Mouse (Mus musculus) liver, embryonic 14.5 days (tissue): ENCODE measurements around the gene Arid1b. TPM values are rescaled to one million over a fixed set of nuclear protein-coding genes. Genes with fewer than 3 reads are reported as not detected.

ENCODE experiments used
- ATAC-seq: fragments of 200-750 bp; cut with Nextera tagmentation; 2 replicates; pipeline ENCODE4 v1.8.0; 2017; ENCODE audit warnings: moderate number of reproducible peaks, mild to moderate bottlenecking, moderate library complexity; ENCODE audit not compliant: insufficient read depth
- DNase-seq, 3 experiments: peaks; one replicate each; pipeline ENCODE4 v3.0.0-alpha.2; 2012 to 2013; ENCODE audit warnings: low read depth in 3 of 3, low spot score in 3 of 3
- H3K27ac ChIP-seq: fragments of 300-500 bp; sonication (generic); 2 replicates; pipeline ENCODE4 v1.5.1; 2014; ENCODE audit warnings: moderate library complexity, mild to moderate bottlenecking, control low read depth, inconsistent platforms
- H3K27me3 ChIP-seq: fragments of 300-500 bp; sonication (generic); 2 replicates; pipeline ENCODE4 v1.6.1; 2014; ENCODE audit warnings: mild to moderate bottlenecking, low read length, moderate library complexity; ENCODE audit not compliant: control insufficient read depth, insufficient read depth
- H3K36me3 ChIP-seq: fragments of 300-500 bp; sonication (generic); replicated peaks from 2 replicates; pipeline ENCODE4 v1.6.1; 2014; ENCODE audit warnings: low read depth; ENCODE audit not compliant: control insufficient read depth, insufficient read depth
- H3K4me1 ChIP-seq, 2 experiments: fragments of 200-500 bp in 1 of 2; fragments of 300-500 bp in 1 of 2; sonication (generic) in 1 of 2; replicated peaks; 2 replicates each; pipeline ENCODE4 v1.6.1; 2012 to 2014; ENCODE audit warnings: antibody characterized with exemption in 1 of 2, inconsistent platforms in 1 of 2, low read length in 1 of 2; ENCODE audit not compliant: control insufficient read depth in 2 of 2, insufficient read depth in 2 of 2
- H3K4me2 ChIP-seq: fragments of 300-500 bp; sonication (generic); 2 replicates; pipeline ENCODE4 v1.6.1; 2014; ENCODE audit warnings: low read depth, mild to moderate bottlenecking, control low read depth, moderate library complexity
- H3K4me3 ChIP-seq, 2 experiments: fragments of 200-500 bp in 1 of 2; fragments of 300-500 bp in 1 of 2; sonication (generic) in 1 of 2; 2 replicates each; pipeline ENCODE4 v1.5.1; 2012 to 2014; ENCODE audit warnings: low read depth in 2 of 2, low read length in 2 of 2, mild to moderate bottlenecking in 2 of 2, control low read depth in 1 of 2, inconsistent platforms in 1 of 2, moderate library complexity in 1 of 2; ENCODE audit not compliant: insufficient read depth in 1 of 2
- H3K9ac ChIP-seq: fragments of 300-500 bp; sonication (generic); replicated peaks from 2 replicates; pipeline ENCODE4 v1.6.1; 2014; ENCODE audit warnings: mild to moderate bottlenecking, control low read depth, moderate library complexity
- H3K9me3 ChIP-seq: fragments of 300-500 bp; sonication (generic); 2 replicates; pipeline ENCODE4 v1.6.1; 2016; ENCODE audit warnings: low read length, mixed read lengths; ENCODE audit not compliant: control insufficient read depth
- CTCF ChIP-seq: IDR thresholded peaks from 2 replicates; pipeline ENCODE4 v1.5.1; 2016; ENCODE audit warnings: antibody characterized with exemption, low read depth, control low read depth
- EP300 ChIP-seq: IDR thresholded peaks from 2 replicates; pipeline ENCODE4 v1.6.1; 2016; ENCODE audit warnings: antibody characterized with exemption, low read depth
- WGBS: fragments of 180-500 bp; shearing (Covaris S2); extraction: QIAGEN DNeasy Blood & Tissue Kit; methylation state at CpG from one replicate; pipeline ENCODE4 v1.1.7; 2014; ENCODE audit not compliant: insufficient replicate concordance; 5-methylcytosine and 5-hydroxymethylcytosine counted together
- polyA plus RNA-seq, 2 experiments: library from polyadenylated mRNA; depleted of rRNA in 1 of 2; stranded (reverse) in 1 of 2; unstranded in 1 of 2; fragments of >200 nt; fragmentation: Nextera tagmentation in 1 of 2; extraction: Ambion mirVana in 1 of 2; gene quantifications; 2 replicates each; pipeline versions ENCODE4 v1.2.1 to v1.2.3; 2012 to 2014

Arid1b gene
- polyA plus RNA-seq, 2 experiments = 2.6 to 3.1 TPM

DNA sequence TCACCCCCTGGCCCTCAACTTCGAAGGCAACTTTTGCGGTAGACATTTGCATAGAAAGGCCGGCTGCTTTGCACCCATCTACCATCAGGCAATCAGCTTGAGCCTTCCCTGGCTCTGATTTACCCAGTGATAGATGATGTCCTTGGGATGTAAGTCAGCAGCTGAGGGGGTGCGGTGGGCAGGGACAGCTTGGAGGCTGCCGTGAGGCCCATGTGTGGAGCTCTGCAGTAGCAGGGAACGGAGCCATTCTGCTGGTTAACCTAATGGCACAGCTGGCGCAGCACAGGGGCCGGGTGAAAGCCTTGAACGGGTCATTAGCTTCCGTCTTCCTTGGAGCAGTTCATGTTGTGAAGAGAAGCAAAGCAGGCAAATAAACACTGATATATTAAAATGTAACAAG is 275.2 kb downstream of the Arid1b start:
- 83% methylated on average over 10 of the region's 10 CpGs for WGBS
- H3K4me2 ChIP-seq = no peak overlapping the region
- no peak for ATAC-seq

DNA sequence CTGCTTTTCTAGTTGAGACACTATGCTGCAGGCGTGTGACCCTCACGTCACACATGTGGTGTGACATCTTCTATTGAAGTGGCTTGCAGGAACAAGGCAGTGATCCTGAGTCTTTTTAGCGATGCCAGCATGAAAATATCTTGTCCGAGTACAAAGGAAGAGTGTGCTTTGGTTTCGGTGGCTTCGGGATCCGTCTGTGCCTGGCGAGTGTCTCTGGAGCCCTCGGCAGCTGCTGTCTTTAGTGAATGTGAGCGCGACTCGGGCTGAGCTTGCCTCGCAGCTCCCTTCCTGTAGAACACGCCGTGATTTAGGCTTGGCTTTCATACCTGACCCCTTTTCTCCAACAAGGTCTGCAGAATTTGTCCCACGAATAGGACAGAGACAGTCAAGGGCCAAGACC is 275.6 kb downstream of the Arid1b start:
- TF ChIP-seq CTCF = no peak
- no peak for TF ChIP-seq EP300
- Histone ChIP-seq H3K4me3 (no peak overlapping the region), H3K9me3 (no peaks in the 10 kb centered on the region), H3K4me2 (no peak overlapping the region), H3K4me1 (no peaks in the 10 kb centered on the region), H3K36me3 (no peaks in the 10 kb centered on the region), H3K27me3 (no peaks in the 10 kb centered on the region), H3K9ac (no peak overlapping the region), H3K27ac (no peak overlapping the region)
- WGBS = 83% methylated on average over 16 of the region's 16 CpGs
- ATAC-seq (no peak), DNase-seq (no peak)

More for the DNA sequence above, 275.2 kb downstream of the Arid1b start:
- no peak for DNase-seq
- H3K4me1 ChIP-seq = no peaks in the 10 kb centered on the region
- H3K36me3 ChIP-seq = no peaks in the 10 kb centered on the region
- no peak overlapping the region for H3K27ac ChIP-seq
- no peak overlapping the region for H3K4me3 ChIP-seq
- TF ChIP-seq CTCF (no peak), EP300 (no peak)
- H3K27me3 ChIP-seq = no peaks in the 10 kb centered on the region
- H3K9ac ChIP-seq = no peak overlapping the region
- no peaks in the 10 kb centered on the region for H3K9me3 ChIP-seq

DNA sequence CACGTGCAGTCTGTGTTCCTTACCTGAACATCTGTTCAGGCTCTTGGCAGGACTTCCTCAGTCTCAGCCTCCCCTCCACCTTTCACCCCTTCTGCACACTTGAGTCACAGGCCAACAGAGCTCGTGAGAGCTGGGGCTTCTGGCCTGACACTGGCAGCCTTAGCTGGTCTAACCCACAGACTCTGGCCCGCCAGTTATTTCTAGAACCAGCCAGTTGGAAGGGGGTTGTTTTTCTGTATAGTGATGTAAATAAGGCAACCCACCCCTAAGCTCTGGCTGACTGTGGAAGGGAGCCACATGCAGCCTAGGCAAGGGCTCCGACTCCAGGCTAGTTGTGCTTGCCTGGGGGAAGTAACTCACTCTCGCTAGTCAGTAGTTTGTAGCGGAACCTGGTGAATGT is 276.7 kb downstream of the Arid1b start:
- Histone ChIP-seq H3K27ac (no peak overlapping the region), H3K9ac (no peak overlapping the region), H3K36me3 (no peaks in the 10 kb centered on the region), H3K27me3 (no peaks in the 10 kb centered on the region), H3K4me2 (no peak overlapping the region), H3K4me3 (no peak overlapping the region), H3K4me1 (no peaks in the 10 kb centered on the region), H3K9me3 (no peaks in the 10 kb centered on the region)
- 71% methylated on average over 6 of the region's 6 CpGs for WGBS
- ATAC-seq (no peak), DNase-seq (no peak)
- no peak for TF ChIP-seq EP300
- no peak for TF ChIP-seq CTCF

DNA sequence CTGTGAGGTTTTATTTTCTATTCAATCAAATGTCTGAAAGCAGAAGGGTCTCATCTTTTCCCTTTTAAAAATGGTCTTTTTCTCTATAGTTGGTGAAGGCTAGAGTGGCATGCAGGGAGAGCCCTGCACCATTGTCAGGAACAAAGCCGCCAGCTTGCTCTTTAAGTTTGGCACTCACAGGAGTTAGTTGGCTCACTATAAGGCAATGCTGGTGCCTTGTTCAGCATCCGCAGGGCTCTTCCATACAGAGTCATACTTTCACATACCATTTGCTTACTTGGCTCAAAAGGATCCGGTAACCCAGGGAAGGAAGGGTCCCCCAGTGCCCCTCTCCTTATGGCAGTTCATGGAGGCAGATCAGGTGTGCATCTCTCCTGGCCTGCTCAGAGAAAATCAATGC is 279.0 kb downstream of the Arid1b start:
- Histone ChIP-seq H3K4me2 (no peak overlapping the region), H3K27me3 (no peaks in the 10 kb centered on the region), H3K4me3 (no peak overlapping the region), H3K27ac (no peak overlapping the region), H3K9ac (no peak overlapping the region), H3K36me3 (no peaks in the 10 kb centered on the region), H3K4me1 (no peaks in the 10 kb centered on the region), H3K9me3 (no peaks in the 10 kb centered on the region)
- TF ChIP-seq CTCF (no peak), EP300 (no peak)
- no peak for DNase-seq
- ATAC-seq = no peak
- WGBS = 89% methylated on average over 3 of the region's 3 CpGs

DNA sequence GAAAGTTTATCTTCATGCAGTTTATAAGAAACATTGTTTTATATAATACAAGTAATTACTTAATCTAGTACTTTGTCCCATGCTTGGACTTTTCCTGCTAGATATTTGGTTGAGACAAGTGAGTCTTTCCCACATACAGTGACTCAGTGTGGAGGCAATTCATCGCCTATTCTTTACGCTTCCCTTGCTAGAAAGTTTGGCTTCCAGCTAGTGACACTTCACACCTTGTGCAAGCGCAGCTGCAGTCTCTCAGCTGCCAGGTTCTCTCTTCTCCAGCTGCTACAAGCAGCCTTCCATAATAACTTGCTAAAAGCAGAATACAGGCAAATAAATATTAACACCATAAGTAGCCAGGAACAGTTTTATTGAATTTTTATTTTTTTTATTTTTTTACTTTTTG is 279.6 kb downstream of the Arid1b start:
- H3K27ac ChIP-seq = no peak overlapping the region
- H3K4me2 ChIP-seq = no peak overlapping the region
- no peaks in the 10 kb centered on the region for H3K9me3 ChIP-seq
- no peak overlapping the region for H3K4me3 ChIP-seq
- 82% methylated on average over 3 of the region's 3 CpGs for WGBS
- ATAC-seq (no peak), DNase-seq (no peak)
- H3K36me3 ChIP-seq = no peaks in the 10 kb centered on the region
- no peak for TF ChIP-seq EP300
- TF ChIP-seq CTCF = no peak
- H3K4me1 ChIP-seq = no peaks in the 10 kb centered on the region
- H3K27me3 ChIP-seq = no peaks in the 10 kb centered on the region
- H3K9ac ChIP-seq = no peak overlapping the region

DNA sequence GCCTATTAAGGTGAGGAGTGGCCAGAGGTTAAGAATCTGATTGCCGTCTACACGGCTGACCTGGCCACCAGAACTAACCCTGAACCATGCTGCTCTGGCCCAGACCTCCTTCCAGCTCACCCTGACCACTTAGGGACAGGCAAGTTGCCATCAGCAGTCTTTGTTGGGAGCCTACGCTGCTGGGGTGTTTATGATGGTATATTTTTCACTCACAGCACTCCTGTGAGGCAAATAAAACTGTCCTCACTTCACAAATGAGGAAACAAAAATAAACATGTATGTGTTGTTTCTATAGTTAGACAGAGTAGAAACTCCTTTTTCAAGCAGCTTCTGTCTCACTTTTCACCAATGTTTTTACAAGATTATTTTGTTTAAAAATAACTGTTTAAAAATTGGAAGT is 280.3 kb downstream of the Arid1b start:
- no peaks in the 10 kb centered on the region for H3K9me3 ChIP-seq
- ATAC-seq = no peak
- H3K27ac ChIP-seq = no peak overlapping the region
- no peaks in the 10 kb centered on the region for H3K4me1 ChIP-seq
- H3K4me2 ChIP-seq = no peak overlapping the region
- no peaks in the 10 kb centered on the region for H3K36me3 ChIP-seq
- TF ChIP-seq CTCF (no peak), EP300 (no peak)
- no peaks in the 10 kb centered on the region for H3K27me3 ChIP-seq
- 82% methylated on average over 3 of the region's 3 CpGs for WGBS
- H3K4me3 ChIP-seq = no peak overlapping the region
- DNase-seq = no peak
- no peak overlapping the region for H3K9ac ChIP-seq
